Mouse (Mus musculus): ENCODE data around the gene Sh2d3c.

GRCm38 (mm10) chr2:32700966-32701743 is 19.7 kb upstream of the Sh2d3c start:
- no peak for TF ChIP-seq CTCF (IDR thresholded peaks at IDR 0.05)
- no peak for TF ChIP-seq EP300 (IDR thresholded peaks at IDR 0.05; ENCODE audit: insufficient read depth, low read depth, low read length)
